Mouse (Mus musculus) embryonic facial prominence, embryonic 13.5 days (tissue): ENCODE measurements at regions not wholly inside any gene's neighbourhood (a gene's known extent, or its start where the extent isn't known, plus 50 kb on each side); places are given as distances from the start of the nearest gene placed in this dataset.

ENCODE experiments used
- ATAC-seq: fragments of 200-750 bp; cut with Nextera tagmentation; 2 replicates; pipeline ENCODE4 v1.8.0; 2017; ENCODE audit warnings: low read depth; ENCODE audit not compliant: insufficient number of reproducible peaks, insufficient read depth, low FRiP score, low TSS enrichment
- H3K27ac ChIP-seq: fragments of 300-500 bp; sonication (generic); 2 replicates; pipeline ENCODE4 v1.5.1; 2015; ENCODE audit warnings: moderate library complexity, mild to moderate bottlenecking, inconsistent platforms
- H3K27me3 ChIP-seq: fragments of 300-500 bp; sonication (generic); 2 replicates; pipeline ENCODE4 v1.6.1; 2015; ENCODE audit warnings: mild to moderate bottlenecking, inconsistent platforms
- H3K36me3 ChIP-seq: fragments of 300-500 bp; sonication (generic); 2 replicates; pipeline ENCODE4 v1.6.1; 2015; ENCODE audit warnings: mild to moderate bottlenecking, inconsistent platforms
- H3K4me1 ChIP-seq: fragments of 300-500 bp; sonication (generic); 2 replicates; pipeline ENCODE4 v1.6.1; 2015; ENCODE audit warnings: inconsistent platforms
- H3K4me2 ChIP-seq: fragments of 300-500 bp; sonication (generic); 2 replicates; pipeline ENCODE4 v1.6.1; 2015; ENCODE audit warnings: moderate library complexity, mild to moderate bottlenecking, inconsistent platforms
- H3K4me3 ChIP-seq: fragments of 300-500 bp; sonication (generic); 2 replicates; pipeline ENCODE4 v1.5.1; 2015; ENCODE audit warnings: mild to moderate bottlenecking, inconsistent platforms
- H3K9ac ChIP-seq: fragments of 300-500 bp; sonication (generic); 2 replicates; pipeline ENCODE4 v1.6.1; 2015; ENCODE audit warnings: mild to moderate bottlenecking, inconsistent platforms
- H3K9me3 ChIP-seq: fragments of 300-500 bp; sonication (generic); 2 replicates; pipeline ENCODE4 v1.6.1; 2016; ENCODE audit warnings: inconsistent platforms
- WGBS: fragments of 180-500 bp; shearing (Covaris S2); methylation state at CpG from one replicate; pipeline ENCODE4 v1.1.7; 2015; ENCODE audit warnings: mixed read lengths; 5-methylcytosine and 5-hydroxymethylcytosine counted together

DNA sequence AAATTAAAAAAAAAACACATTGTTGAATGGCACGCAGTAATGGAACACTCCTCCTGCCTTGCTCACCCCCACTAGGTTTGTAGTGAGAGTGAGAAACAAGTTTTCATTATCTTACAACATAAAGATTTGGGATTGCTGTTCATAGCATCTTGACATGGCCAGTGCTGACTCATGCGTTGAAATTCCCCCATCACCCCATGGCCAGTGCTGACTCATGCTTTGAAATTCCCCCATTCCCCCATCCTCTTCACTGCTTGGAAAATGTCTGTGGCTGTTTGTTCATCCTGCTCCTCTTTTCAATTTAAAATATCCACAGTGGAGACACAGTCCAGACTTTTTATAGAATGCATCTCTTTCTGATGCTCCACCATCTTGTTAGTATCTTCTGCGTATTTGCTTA, 131.8 kb downstream of the Emx2 start:
- WGBS: 94% methylated on average over 3 of the region's 3 CpGs
- ATAC-seq: no peak
- H3K9me3 ChIP-seq: no peaks in the 10 kb centered on the region
- no peak overlapping the region for H3K4me2 ChIP-seq
- H3K4me3 ChIP-seq: no peak overlapping the region
- H3K36me3 ChIP-seq: no peaks in the 10 kb centered on the region
- no peak overlapping the region for H3K27ac ChIP-seq
- H3K27me3 ChIP-seq: no peaks in the 10 kb centered on the region
- no peak overlapping the region for H3K9ac ChIP-seq
- peaks cover 18% of the 10 kb centered on the region; the same call in 1 of the 2 replicates for H3K4me1 ChIP-seq

DNA sequence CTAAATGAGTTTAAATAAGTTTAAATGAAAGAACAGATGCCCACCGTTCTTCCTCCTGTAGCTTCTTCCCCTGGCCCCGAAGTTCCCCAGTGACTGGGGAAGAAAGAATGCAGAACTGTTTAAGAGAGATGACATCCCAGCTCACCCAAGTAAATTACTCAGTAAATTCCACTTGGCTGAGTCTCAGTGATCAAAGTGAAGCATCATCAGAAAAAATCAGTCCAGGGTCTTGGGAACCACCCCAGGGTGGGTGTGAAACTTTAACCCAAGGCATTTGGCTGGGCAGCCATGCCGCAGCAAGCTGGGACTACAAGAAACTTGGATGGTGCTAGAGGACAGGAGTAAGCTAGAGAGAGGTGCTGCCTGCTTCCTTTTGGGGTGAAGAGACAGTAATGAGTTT, 133.9 kb downstream of the Emx2 start:
- WGBS: 53% methylated on average over 3 of the region's 3 CpGs
- no peaks in the 10 kb centered on the region for H3K9me3 ChIP-seq
- H3K36me3 ChIP-seq: no peaks in the 10 kb centered on the region
- no peak overlapping the region for H3K27ac ChIP-seq
- no peaks in the 10 kb centered on the region for H3K27me3 ChIP-seq
- no peak for ATAC-seq
- no peak overlapping the region for H3K4me3 ChIP-seq
- H3K4me1 ChIP-seq: peaks cover 13% of the 10 kb centered on the region; the same call in 1 of the 2 replicates
- H3K4me2 ChIP-seq: no peak overlapping the region
- no peak overlapping the region for H3K9ac ChIP-seq

DNA sequence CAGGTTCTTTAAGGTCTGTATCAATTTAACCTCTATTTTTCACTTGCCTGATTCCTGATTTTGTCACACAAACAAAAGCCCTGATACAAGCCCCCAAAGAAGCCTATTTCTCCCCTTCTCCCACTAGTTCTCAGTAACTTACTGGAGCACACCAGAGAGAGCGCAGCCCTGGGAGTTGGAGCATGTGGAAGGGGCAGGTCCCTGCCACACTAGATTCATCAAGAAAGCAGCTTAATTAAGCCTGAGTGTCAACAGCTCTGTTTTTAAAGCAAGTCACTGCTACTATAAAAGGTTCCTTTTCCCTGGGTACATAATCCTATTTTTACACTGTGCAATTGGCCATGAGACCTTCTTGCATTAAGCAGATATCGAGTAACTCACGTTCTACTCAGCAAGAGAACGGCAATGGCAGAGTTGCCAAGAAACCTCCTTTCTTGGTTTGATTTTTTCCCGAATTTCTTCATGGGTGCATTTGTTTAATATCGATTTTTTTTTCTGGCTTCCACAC, 166.2 kb downstream of the Emx2 start:
- Histone ChIP-seq H3K4me2 (no peak overlapping the region), H3K9ac (no peak overlapping the region), H3K36me3 (no peaks in the 10 kb centered on the region), H3K27me3 (no peaks in the 10 kb centered on the region), H3K9me3 (no peaks in the 10 kb centered on the region), H3K4me1 (no peaks in the 10 kb centered on the region), H3K27ac (no peak overlapping the region), H3K4me3 (no peak overlapping the region)
- ATAC-seq: no peak
- WGBS: 53% methylated on average over 6 of the region's 6 CpGs

DNA sequence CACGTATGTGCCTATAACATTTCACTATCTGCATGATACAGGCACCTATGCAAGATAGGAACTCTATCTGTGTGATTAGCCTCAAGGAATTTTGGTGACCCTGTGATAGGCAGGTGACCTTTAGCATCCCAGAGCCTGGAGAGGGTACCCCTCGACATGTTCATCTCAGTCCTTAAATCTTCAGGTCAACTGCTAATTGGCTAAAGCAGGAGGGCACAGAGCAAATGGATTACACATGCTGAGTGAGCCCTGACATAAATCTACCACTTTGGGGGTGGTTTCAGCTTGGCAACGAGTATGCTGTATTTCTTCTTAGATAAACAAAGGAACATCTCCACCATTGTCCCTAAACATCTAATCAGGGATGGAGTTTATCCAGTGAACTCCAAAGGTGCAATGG, 169.5 kb downstream of the Emx2 start:
- H3K4me1 ChIP-seq: no peaks in the 10 kb centered on the region
- WGBS: 44% methylated on average over 3 of the region's 3 CpGs
- no peak overlapping the region for H3K4me3 ChIP-seq
- H3K9me3 ChIP-seq: no peaks in the 10 kb centered on the region
- H3K27ac ChIP-seq: no peak overlapping the region
- no peak for ATAC-seq
- no peak overlapping the region for H3K4me2 ChIP-seq
- no peak overlapping the region for H3K9ac ChIP-seq
- no peaks in the 10 kb centered on the region for H3K27me3 ChIP-seq
- no peaks in the 10 kb centered on the region for H3K36me3 ChIP-seq

DNA sequence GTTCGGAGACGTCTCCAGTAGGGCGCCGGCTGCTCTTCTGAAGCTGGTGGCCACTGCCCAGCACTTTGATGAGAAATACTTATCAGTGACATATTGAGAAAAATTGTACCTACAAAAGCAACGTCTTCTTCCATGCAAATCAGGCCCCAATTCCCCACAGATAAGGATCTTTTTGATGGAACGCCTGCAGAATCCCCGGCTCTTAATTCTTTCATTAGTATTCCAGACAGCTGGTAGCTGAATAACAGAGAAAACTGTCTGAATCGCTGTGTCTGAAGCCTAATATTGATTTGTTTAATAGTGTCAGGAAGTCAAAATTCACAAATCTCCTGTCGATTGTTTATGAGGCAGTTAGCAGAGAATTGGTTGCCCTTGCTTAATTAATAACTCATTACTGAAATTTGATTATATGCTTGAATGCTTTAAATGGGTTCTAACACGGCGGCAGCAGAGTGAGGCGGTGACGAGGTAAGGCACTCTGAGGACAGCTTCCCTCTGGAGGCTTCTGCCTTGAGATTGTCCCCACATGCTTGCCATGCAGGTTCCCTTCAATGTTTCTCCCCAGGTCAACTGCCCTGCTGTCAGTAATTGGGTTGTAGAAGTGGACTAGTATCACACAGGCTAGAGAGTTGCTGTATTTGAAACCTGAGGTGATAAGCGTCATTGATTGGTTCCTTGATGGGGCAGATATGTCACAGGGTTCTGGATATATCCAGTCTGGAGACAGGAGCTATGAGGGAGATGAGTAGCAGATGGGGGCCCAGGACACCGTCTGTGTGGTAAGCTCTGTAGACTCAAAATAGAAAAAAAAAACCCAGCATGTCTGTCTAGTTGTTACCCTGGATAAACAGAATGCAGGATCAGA, 170.4 kb downstream of the Emx2 start:
- no peaks in the 10 kb centered on the region for H3K9me3 ChIP-seq
- WGBS: 69% methylated on average over 15 of the region's 15 CpGs
- no peak overlapping the region for H3K4me3 ChIP-seq
- no peak overlapping the region for H3K4me2 ChIP-seq
- no peak overlapping the region for H3K27ac ChIP-seq
- no peaks in the 10 kb centered on the region for H3K4me1 ChIP-seq
- no peak for ATAC-seq
- peaks cover 6% of the 10 kb centered on the region; the same call in 1 of the 2 replicates for H3K27me3 ChIP-seq
- H3K36me3 ChIP-seq: no peaks in the 10 kb centered on the region
- no peak overlapping the region for H3K9ac ChIP-seq

DNA sequence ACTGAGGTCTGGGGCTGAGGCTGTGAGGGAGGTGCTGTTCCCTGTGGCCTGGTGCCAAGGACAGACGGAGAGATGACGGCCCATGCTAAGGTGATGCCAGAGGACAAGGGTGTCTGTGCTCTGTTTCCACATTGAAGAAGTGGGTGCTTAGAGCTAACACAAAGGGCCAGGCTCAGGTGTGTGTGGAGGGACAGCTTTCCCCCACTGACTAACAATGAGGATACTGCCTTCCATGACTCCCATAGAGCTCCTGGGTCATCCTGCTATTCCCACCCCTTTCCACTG, 170.9 kb downstream of the Emx2 start:
- H3K4me1 ChIP-seq: no peaks in the 10 kb centered on the region
- no peak overlapping the region for H3K4me3 ChIP-seq
- H3K4me2 ChIP-seq: no peak overlapping the region
- no peak overlapping the region for H3K9ac ChIP-seq
- no peak for ATAC-seq
- WGBS: 89% methylated on average over 2 of the region's 2 CpGs
- H3K27ac ChIP-seq: no peak overlapping the region
- no peaks in the 10 kb centered on the region for H3K36me3 ChIP-seq
- peaks cover 6% of the 10 kb centered on the region; the same call in 1 of the 2 replicates for H3K27me3 ChIP-seq
- no peaks in the 10 kb centered on the region for H3K9me3 ChIP-seq

DNA sequence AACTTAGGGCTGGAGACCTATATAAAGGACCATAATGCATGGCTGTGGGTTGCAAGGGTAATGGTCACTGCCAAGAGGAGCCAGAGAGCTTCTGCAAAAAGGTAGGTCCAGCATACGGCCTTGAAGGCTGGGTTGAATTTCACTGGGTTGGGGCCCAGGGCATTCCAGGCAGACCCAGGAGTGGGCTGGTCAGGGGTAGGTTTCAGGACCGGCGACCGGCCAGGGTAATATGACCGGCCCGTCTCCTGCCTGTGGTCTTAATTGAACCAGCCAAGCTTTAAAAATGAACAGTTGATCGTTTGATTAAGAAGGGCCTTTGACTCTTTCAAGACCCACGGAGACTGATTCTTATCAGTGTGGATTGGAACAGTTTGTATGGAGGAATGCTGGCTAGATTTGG, 171.9 kb downstream of the Emx2 start:
- no peaks in the 10 kb centered on the region; the same call in 1 of the 2 replicates for H3K4me1 ChIP-seq
- WGBS: 43% methylated on average over 8 of the region's 8 CpGs
- no peak for ATAC-seq
- no peaks in the 10 kb centered on the region for H3K36me3 ChIP-seq
- H3K9me3 ChIP-seq: no peaks in the 10 kb centered on the region
- no peak overlapping the region for H3K4me3 ChIP-seq
- H3K9ac ChIP-seq: no peak overlapping the region
- H3K27ac ChIP-seq: no peak overlapping the region
- H3K27me3 ChIP-seq: peaks cover 6% of the 10 kb centered on the region; the same call in 1 of the 2 replicates
- no peak overlapping the region for H3K4me2 ChIP-seq

DNA sequence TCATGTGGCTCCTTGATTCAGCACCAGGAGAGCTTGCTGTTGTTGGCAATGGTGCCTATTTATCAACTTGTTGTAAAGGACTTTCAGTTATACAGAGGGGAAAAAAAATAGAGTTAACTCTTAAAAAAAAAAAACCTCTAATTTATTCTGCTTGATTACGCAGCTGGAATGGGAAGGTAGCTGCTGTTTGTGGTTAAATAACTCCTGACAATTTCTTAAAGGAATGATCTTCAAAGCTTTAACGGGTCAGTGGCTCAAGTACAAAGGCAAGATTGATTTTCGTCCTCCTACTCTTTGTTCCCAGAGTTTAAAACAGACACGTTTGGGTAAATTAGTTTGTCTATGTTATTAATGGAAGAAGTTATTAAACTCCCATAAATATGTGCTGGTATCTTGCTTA, 172.5 kb downstream of the Emx2 start:
- Histone ChIP-seq H3K9me3 (no peaks in the 10 kb centered on the region), H3K27ac (no peak overlapping the region), H3K27me3 (peaks cover 6% of the 10 kb centered on the region; the same call in 1 of the 2 replicates), H3K36me3 (no peaks in the 10 kb centered on the region), H3K4me3 (no peak overlapping the region), H3K9ac (no peak overlapping the region), H3K4me1 (peaks cover 3% of the 10 kb centered on the region), H3K4me2 (no peak overlapping the region)
- ATAC-seq: no peak
- 48% methylated on average over 4 of the region's 4 CpGs for WGBS

DNA sequence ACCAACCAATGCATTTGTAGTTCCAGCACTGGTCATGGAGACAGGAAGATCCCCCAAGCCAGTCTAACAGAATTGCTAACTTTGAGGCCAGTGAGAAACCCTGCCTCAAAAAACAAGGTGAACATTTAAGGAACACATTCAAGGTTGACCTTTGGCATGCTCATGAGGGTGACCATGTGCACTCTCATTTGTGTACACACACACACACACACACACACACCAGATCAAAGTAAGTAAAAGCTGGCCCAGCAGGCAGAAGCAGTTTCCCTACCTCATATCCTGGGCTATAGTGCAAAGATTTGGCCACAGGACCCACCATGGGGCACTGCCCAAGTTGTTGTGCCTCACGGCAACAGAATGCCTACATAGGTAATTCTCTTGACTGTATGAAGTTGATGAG, 173.4 kb downstream of the Emx2 start:
- Histone ChIP-seq H3K27ac (no peak overlapping the region), H3K4me1 (peaks cover 9% of the 10 kb centered on the region), H3K9ac (no peak overlapping the region), H3K27me3 (peaks cover 6% of the 10 kb centered on the region; the same call in 1 of the 2 replicates), H3K4me2 (no peak overlapping the region), H3K36me3 (no peaks in the 10 kb centered on the region), H3K4me3 (no peak overlapping the region), H3K9me3 (no peaks in the 10 kb centered on the region)
- 81% methylated on average over 1 of the region's 1 CpGs for WGBS
- no peak for ATAC-seq

DNA sequence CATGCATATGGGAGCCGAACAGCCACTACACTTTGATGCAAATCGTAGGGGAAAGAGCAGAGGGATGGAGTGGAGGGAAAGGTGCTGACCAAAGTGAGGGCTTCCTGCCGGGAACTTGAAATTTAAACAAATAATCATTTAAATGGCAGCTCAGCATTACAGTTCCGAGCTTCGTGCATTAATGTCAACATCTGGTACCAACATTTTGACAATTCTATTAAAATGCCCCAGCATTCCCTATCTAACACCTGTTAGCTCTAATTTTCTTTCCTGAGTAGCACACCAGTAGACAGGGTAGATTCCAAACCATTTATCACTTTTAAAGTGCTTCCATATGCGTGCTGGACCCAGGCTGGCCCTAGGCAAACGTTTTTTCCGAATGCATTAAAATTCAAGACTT, 178.1 kb downstream of the Emx2 start:
- no peak overlapping the region for H3K27ac ChIP-seq
- H3K4me2 ChIP-seq: no peak overlapping the region
- H3K9me3 ChIP-seq: no peaks in the 10 kb centered on the region
- peaks cover 12% of the 10 kb centered on the region for H3K4me1 ChIP-seq
- H3K9ac ChIP-seq: no peak overlapping the region
- WGBS: 28% methylated on average over 8 of the region's 8 CpGs
- peaks cover 9% of the 10 kb centered on the region; the same call in 1 of the 2 replicates for H3K27me3 ChIP-seq
- no peaks in the 10 kb centered on the region for H3K36me3 ChIP-seq
- ATAC-seq: no peak
- H3K4me3 ChIP-seq: no peak overlapping the region

DNA sequence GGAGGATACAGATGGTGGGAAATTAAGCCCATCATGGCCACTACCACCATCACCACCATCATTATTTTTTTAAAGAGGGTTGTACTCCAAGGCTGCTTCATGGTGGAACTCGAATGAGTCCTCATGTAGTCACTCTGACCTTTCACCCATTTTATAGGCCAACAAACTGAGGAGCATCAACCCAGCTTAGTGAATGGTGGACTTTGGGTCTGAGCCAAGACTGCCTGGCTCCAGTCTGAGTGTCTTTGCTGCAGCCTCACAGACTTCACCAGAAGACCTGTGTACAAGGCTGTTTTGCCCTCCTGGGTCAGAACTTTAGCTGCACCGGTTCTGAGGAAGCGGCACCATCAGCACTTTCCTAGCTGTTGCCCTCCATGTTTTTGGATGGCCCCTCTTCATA, 184.4 kb downstream of the Emx2 start:
- Histone ChIP-seq H3K9ac (no peak overlapping the region), H3K4me1 (0 out of 2 replicates have a peak, but pooled peaks cover 3% of the 10 kb centered on the region), H3K9me3 (no peaks in the 10 kb centered on the region), H3K27ac (no peak overlapping the region), H3K4me2 (no peak overlapping the region), H3K27me3 (no peaks in the 10 kb centered on the region), H3K36me3 (no peaks in the 10 kb centered on the region), H3K4me3 (no peak overlapping the region)
- no peak for ATAC-seq
- WGBS: 90% methylated on average over 3 of the region's 3 CpGs

DNA sequence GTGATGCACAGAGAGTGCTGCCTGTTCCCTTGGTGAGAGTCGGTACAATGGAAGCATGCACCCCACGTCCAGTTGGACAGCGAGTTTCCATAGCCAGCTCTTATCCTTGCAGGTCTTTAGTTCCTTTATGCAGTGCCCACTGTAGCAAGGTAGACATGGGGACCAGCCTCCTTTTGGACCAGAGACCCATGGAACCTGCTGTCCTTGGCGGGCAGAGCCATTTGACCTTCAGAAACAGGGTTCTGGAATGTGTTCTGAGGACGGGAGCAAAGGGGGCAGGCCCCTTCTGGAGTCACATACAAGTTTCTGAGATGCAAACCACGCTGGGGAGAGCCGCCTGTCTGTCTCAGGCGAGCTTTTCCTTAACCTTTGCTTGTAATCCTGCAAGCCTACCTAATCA, 188.1 kb downstream of the Emx2 start:
- ATAC-seq: no peak
- WGBS: 87% methylated on average over 8 of the region's 8 CpGs

More for the DNA sequence above, 188.1 kb downstream of the Emx2 start:
- Histone ChIP-seq H3K4me3 (no peak overlapping the region), H3K9ac (no peak overlapping the region), H3K4me2 (no peak overlapping the region), H3K9me3 (no peaks in the 10 kb centered on the region), H3K36me3 (no peaks in the 10 kb centered on the region), H3K4me1 (no peaks in the 10 kb centered on the region), H3K27ac (no peak overlapping the region), H3K27me3 (no peaks in the 10 kb centered on the region)
